Mouse (Mus musculus) MEL (cell line): ENCODE results near the gene Irf1. TPM values are rescaled to one million over a fixed set of nuclear protein-coding genes. Genes with fewer than 3 reads are reported as not detected.

ENCODE experiments used
- DNase-seq: peaks from one replicate; pipeline ENCODE4 v3.0.0; 2011; ENCODE audit warnings: low read depth, low spot score
- H3K27ac ChIP-seq: 2 replicates; pipeline ENCODE4 v1.5.1; 2012; ENCODE audit warnings: low read depth, mild to moderate bottlenecking, control low read depth, low read length, moderate library complexity; ENCODE audit not compliant: control insufficient read depth
- H3K27me3 ChIP-seq, 2 experiments: fragments of 150-350 bp in 1 of 2; sonication (generic) in 1 of 2; 2 replicates each; pipeline ENCODE4 v1.6.1; 2012; ENCODE audit warnings: low read length in 2 of 2, mild to moderate bottlenecking in 2 of 2, improper control_type of control experiment in 1 of 2, moderate library complexity in 1 of 2; ENCODE audit not compliant: insufficient read depth in 2 of 2, control insufficient read depth in 1 of 2
- H3K36me3 ChIP-seq, 2 experiments: 2 replicates each; pipeline ENCODE4 v1.6.1; 2012 to 2014; ENCODE audit warnings: low read length in 2 of 2, improper control_type of control experiment in 1 of 2, inconsistent platforms in 1 of 2, mild to moderate bottlenecking in 1 of 2; ENCODE audit not compliant: insufficient read depth in 2 of 2, control insufficient read depth in 1 of 2
- H3K4me1 ChIP-seq, 2 experiments: fragments of 150-350 bp in 1 of 2; sonication (generic) in 1 of 2; 2 replicates each; pipeline ENCODE4 v1.6.1; 2012; ENCODE audit warnings: low read length in 2 of 2, improper control_type of control experiment in 1 of 2, mild to moderate bottlenecking in 1 of 2; ENCODE audit not compliant: insufficient read depth in 2 of 2, control insufficient read depth in 1 of 2
- H3K4me3 ChIP-seq, 2 experiments: fragments of 150-350 bp in 1 of 2; sonication (generic) in 1 of 2; 2 replicates each; pipeline ENCODE4 v1.5.1; 2012; ENCODE audit warnings: low read depth in 2 of 2, low read length in 2 of 2, mild to moderate bottlenecking in 2 of 2, moderate library complexity in 2 of 2, control low read depth in 1 of 2, improper control_type of control experiment in 1 of 2; ENCODE audit not compliant: control insufficient read depth in 1 of 2, insufficient read depth in 1 of 2
- H3K79me2 ChIP-seq: 2 replicates; pipeline ENCODE4 v1.6.1; 2012; ENCODE audit warnings: mild to moderate bottlenecking, low read length, moderate library complexity; ENCODE audit not compliant: control insufficient read depth, poor library complexity, insufficient read depth
- H3K9ac ChIP-seq: 2 replicates; pipeline ENCODE4 v1.6.1; 2012; ENCODE audit warnings: low read depth, mild to moderate bottlenecking, control low read depth, low read length, moderate library complexity; ENCODE audit not compliant: control insufficient read depth, poor library complexity, severe bottlenecking
- H3K9me3 ChIP-seq: fragments of 150-350 bp; sonication (generic); replicated peaks from 2 replicates; pipeline ENCODE4 v1.6.1; 2012; ENCODE audit warnings: mild to moderate bottlenecking, low read length, improper control_type of control experiment, moderate library complexity; ENCODE audit not compliant: insufficient read depth
- BHLHE40 ChIP-seq: IDR thresholded peaks from 2 replicates; pipeline ENCODE4 v1.6.1; 2012; ENCODE audit warnings: low read depth, mild to moderate bottlenecking, inconsistent platforms, low read length, improper control_type of control experiment, borderline replicate concordance
- CHD2 ChIP-seq: IDR thresholded peaks from 2 replicates; pipeline ENCODE4 v1.6.1; 2011; ENCODE audit warnings: low read length, improper control_type of control experiment
- CTCF ChIP-seq, 3 experiments: IDR thresholded peaks in 2 of 3; conservative IDR thresholded peaks in 1 of 3; 2 replicates each; pipeline ENCODE4 v1.5.1; 2011 to 2012; ENCODE audit warnings: low read length in 3 of 3, low read depth in 2 of 3, mild to moderate bottlenecking in 2 of 3, improper control_type of control experiment in 1 of 3, inconsistent platforms in 1 of 3, mixed read lengths in 1 of 3, moderate library complexity in 1 of 3; ENCODE audit not compliant: control insufficient read depth in 1 of 3, insufficient read depth in 1 of 3, poor library complexity in 1 of 3, severe bottlenecking in 1 of 3
- E2F4 ChIP-seq: IDR thresholded peaks from 2 replicates; pipeline ENCODE4 v1.6.1; 2011; ENCODE audit warnings: low read depth, low read length, improper control_type of control experiment, borderline replicate concordance
- ETS1 ChIP-seq: IDR thresholded peaks from 2 replicates; pipeline ENCODE4 v1.6.1; 2012; ENCODE audit warnings: low read depth, mild to moderate bottlenecking, inconsistent platforms, low read length, improper control_type of control experiment, moderate library complexity
- GABPA ChIP-seq: IDR thresholded peaks from 2 replicates; pipeline ENCODE4 v1.6.1; 2012; ENCODE audit warnings: low read depth, mild to moderate bottlenecking, inconsistent platforms, low read length, improper control_type of control experiment, moderate library complexity
- HCFC1 ChIP-seq: IDR thresholded peaks from 2 replicates; pipeline ENCODE4 v1.6.1; 2012; ENCODE audit warnings: low read depth, mild to moderate bottlenecking, inconsistent platforms, low read length, improper control_type of control experiment, moderate library complexity
- JUND ChIP-seq: IDR thresholded peaks from 2 replicates; pipeline ENCODE4 v1.6.1; 2011; ENCODE audit warnings: low read depth, mild to moderate bottlenecking, improper control_type of control experiment, low read length
- KAT2A ChIP-seq: conservative IDR thresholded peaks from 2 replicates; pipeline ENCODE4 v1.6.1; 2012; ENCODE audit warnings: low read depth, low read length, improper control_type of control experiment, inconsistent platforms
- MAFK ChIP-seq: IDR thresholded peaks from 2 replicates; pipeline ENCODE4 v1.6.1; 2011; ENCODE audit warnings: low read depth, mild to moderate bottlenecking, low read length, improper control_type of control experiment, borderline replicate concordance
- MAZ ChIP-seq: IDR thresholded peaks from 2 replicates; pipeline ENCODE4 v1.6.1; 2012; ENCODE audit warnings: low read depth, mild to moderate bottlenecking, inconsistent platforms, low read length, improper control_type of control experiment
- MXI1 ChIP-seq: IDR thresholded peaks from 2 replicates; pipeline ENCODE4 v1.6.1; 2011; ENCODE audit warnings: mild to moderate bottlenecking, low read depth, low read length, improper control_type of control experiment
- MYB ChIP-seq: IDR thresholded peaks from 2 replicates; pipeline ENCODE4 v1.6.1; 2011; ENCODE audit warnings: mild to moderate bottlenecking, low read depth, low read length, improper control_type of control experiment
- MYC ChIP-seq: IDR thresholded peaks from 2 replicates; pipeline ENCODE4 v1.6.1; 2011; ENCODE audit warnings: low read depth, mild to moderate bottlenecking, low read length, improper control_type of control experiment, moderate library complexity
- NELFE ChIP-seq: IDR thresholded peaks from 2 replicates; pipeline ENCODE4 v1.6.1; 2011; ENCODE audit warnings: low read depth, low read length, improper control_type of control experiment
- POLR2A ChIP-seq, 2 experiments: IDR thresholded peaks; 2 replicates each; pipeline ENCODE4 v1.6.1; 2011 to 2012; ENCODE audit warnings: low read length in 2 of 2, mild to moderate bottlenecking in 2 of 2, control low read depth in 1 of 2, improper control_type of control experiment in 1 of 2, low read depth in 1 of 2, moderate library complexity in 1 of 2; ENCODE audit not compliant: control insufficient read depth in 1 of 2, insufficient read depth in 1 of 2, poor library complexity in 1 of 2
- POLR2AphosphoS2 ChIP-seq: IDR thresholded peaks from 2 replicates; pipeline ENCODE4 v1.6.1; 2011; ENCODE audit warnings: low read length, improper control_type of control experiment
- RCOR1 ChIP-seq: IDR thresholded peaks from 2 replicates; pipeline ENCODE4 v1.6.1; 2012; ENCODE audit warnings: low read depth, mild to moderate bottlenecking, inconsistent platforms, low read length, improper control_type of control experiment
- TAL1 ChIP-seq: IDR thresholded peaks from 2 replicates; pipeline ENCODE4 v1.6.1; 2012; ENCODE audit warnings: mild to moderate bottlenecking, inconsistent platforms, low read length, moderate library complexity, mixed read lengths
- UBTF ChIP-seq: IDR thresholded peaks from 2 replicates; pipeline ENCODE4 v1.6.1; 2012; ENCODE audit warnings: low read depth, mild to moderate bottlenecking, inconsistent platforms, low read length, improper control_type of control experiment, moderate library complexity, borderline replicate concordance; ENCODE audit not compliant: insufficient read depth
- USF2 ChIP-seq, 2 experiments: IDR thresholded peaks; 2 replicates each; pipeline ENCODE4 v1.6.1; 2011 to 2012; ENCODE audit warnings: improper control_type of control experiment in 2 of 2, low read length in 2 of 2, borderline replicate concordance in 1 of 2, inconsistent platforms in 1 of 2, low read depth in 1 of 2, mild to moderate bottlenecking in 1 of 2; ENCODE audit not compliant: insufficient read depth in 1 of 2
- ZC3H11A ChIP-seq: IDR thresholded peaks from 2 replicates; pipeline ENCODE4 v1.6.1; 2012; ENCODE audit warnings: low read depth, mild to moderate bottlenecking, inconsistent platforms, low read length, improper control_type of control experiment
- ZMIZ1 ChIP-seq: IDR thresholded peaks from 2 replicates; pipeline ENCODE4 v1.6.1; 2012; ENCODE audit warnings: low read depth, mild to moderate bottlenecking, inconsistent platforms, low read length, improper control_type of control experiment, moderate library complexity
- polyA plus RNA-seq, 2 experiments: library from polyadenylated mRNA; stranded (reverse) in 1 of 2; unstranded in 1 of 2; fragments of >175 nt in 1 of 2; fragments of >200 nt in 1 of 2; gene quantifications; 2 replicates each; pipeline versions ENCODE4 v1.2.1 to v1.2.4; 2012; ENCODE audit warnings: low replicate concordance in 2 of 2, low read depth in 1 of 2; ENCODE audit not compliant: insufficient read length in 2 of 2, insufficient read depth in 1 of 2, missing spikeins in 1 of 2
- total RNA-seq: library from RNA; depleted of rRNA; stranded (reverse); fragments of 300-350 nt; gene quantifications from 2 replicates; pipeline ENCODE4 v1.2.3, GENCODE M21; 2012

The Irf1 gene
- total and polyA plus RNA-seq, 3 experiments = 0.73 to 1.9 TPM; not detected in 1

- no peaks in the 10 kb centered on the region for H3K4me1 ChIP-seq
- no peaks in the 10 kb centered on the region for H3K79me2 ChIP-seq
- H3K27ac ChIP-seq = no peak overlapping the region
- no peaks in the 10 kb centered on the region; a peak in 2 of 4 replicates for H3K27me3 ChIP-seq
- no peaks in the 10 kb centered on the region for H3K36me3 ChIP-seq
- DNase-seq = no peak
- H3K9ac ChIP-seq = no peak overlapping the region
- TF ChIP-seq MAZ (no peak), MXI1 (no peak), MYC (no peak), CTCF (IDR thresholded peaks at IDR 0.05 in 2 of 3, conservative IDR thresholded peaks at IDR 0.05 in 1 of 3; ENCODE audit: control insufficient read depth in 1 of 3, insufficient read depth in 1 of 3, low read depth in 2 of 3, low read length in 3 of 3, poor library complexity in 1 of 3, severe bottlenecking in 1 of 3) (no peak), GABPA (no peak), RCOR1 (no peak), UBTF (no peak), BHLHE40 (no peak), ETS1 (no peak), MAFK (no peak), ZMIZ1 (no peak), CHD2 (no peak), POLR2AphosphoS2 (no peak), TAL1 (no peak), HCFC1 (no peak), ZC3H11A (no peak), USF2 (IDR thresholded peaks at IDR 0.05; ENCODE audit: borderline replicate concordance in 1 of 2, insufficient read depth in 1 of 2, low read depth in 1 of 2, low read length in 2 of 2) (no peak), KAT2A (no peak), MYB (no peak)
- TF ChIP-seq, all 39 proteins: peak for 0
- no peaks in the 10 kb centered on the region for H3K9me3 ChIP-seq
- no peak overlapping the region for H3K4me3 ChIP-seq
Measured at GRCm38 (mm10) chr11:53795813-53796212, 26.0 kb downstream of the Irf1 start.

GRCm38 (mm10) chr11:53796409-53797151 is 26.8 kb downstream of the Irf1 start:
- H3K9ac ChIP-seq = no peak overlapping the region
- no peaks in the 10 kb centered on the region for H3K79me2 ChIP-seq
- no peaks in the 10 kb centered on the region; a peak in 2 of 4 replicates for H3K27me3 ChIP-seq
- DNase-seq = no peak
- no peak for TF ChIP-seq ETS1
- TF ChIP-seq NELFE = no peak
- TF ChIP-seq RCOR1 = no peak
- TF ChIP-seq MAFK = no peak
- no peak for TF ChIP-seq JUND
- no peak for TF ChIP-seq USF2 (IDR thresholded peaks at IDR 0.05; ENCODE audit: borderline replicate concordance in 1 of 2, insufficient read depth in 1 of 2, low read depth in 1 of 2, low read length in 2 of 2)
- no peak for TF ChIP-seq E2F4
- TF ChIP-seq POLR2A (IDR thresholded peaks at IDR 0.05; ENCODE audit: control insufficient read depth in 1 of 2, insufficient read depth in 1 of 2, low read depth in 1 of 2, low read length in 2 of 2, poor library complexity in 1 of 2) = no peak
- no peaks in the 10 kb centered on the region for H3K36me3 ChIP-seq
- H3K9me3 ChIP-seq = no peaks in the 10 kb centered on the region
- H3K4me1 ChIP-seq = no peaks in the 10 kb centered on the region
- H3K27ac ChIP-seq = no peak overlapping the region
- H3K4me3 ChIP-seq = no peak overlapping the region
